Mouse (Mus musculus): ENCODE results near the gene Gm3409.
"Not testable (repeated sequence)": the region's sequence is repeated elsewhere in the genome, so short reads cannot be mapped to it uniquely, and the experiment has no call there.

DNA sequence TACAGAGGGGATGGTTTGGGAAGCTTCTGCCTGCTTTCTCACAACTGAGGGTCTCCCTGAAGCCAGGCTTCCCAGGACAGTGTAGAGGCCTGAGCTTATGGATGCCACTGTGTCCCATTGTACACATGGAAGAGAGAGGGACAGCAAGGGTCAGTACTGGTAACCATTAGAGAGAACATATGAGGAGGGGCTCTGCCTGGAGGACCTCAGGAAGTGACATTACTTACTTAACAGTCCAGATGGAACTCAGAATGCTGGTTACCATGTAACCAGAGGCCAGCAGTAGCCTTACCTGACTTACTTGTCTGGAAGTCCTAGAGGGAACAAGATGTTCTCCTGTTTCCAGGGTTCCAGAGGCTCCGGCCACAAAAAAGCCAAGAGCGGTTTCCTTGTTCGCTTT is 18.4 kb downstream of the Gm3409 start, which contains the start of gene Gm3415:
- TF ChIP-seq MAFK (IDR thresholded peaks at IDR 0.05; ENCODE audit: insufficient read depth, low read depth, low read length); ZNF384 (IDR thresholded peaks at IDR 0.05; ENCODE audit: low read depth, low read length); ZC3H11A (IDR thresholded peaks at IDR 0.05; ENCODE audit: borderline replicate concordance, low read depth, low read length); HCFC1 (IDR thresholded peaks at IDR 0.05; ENCODE audit: borderline replicate concordance, insufficient read depth, low read length): not testable (repeated sequence)

Data from ES-E14 (cell line).